Mouse (Mus musculus) C2C12 (cell line): ENCODE results near the gene Abhd12.

ENCODE experiments used
- CEBPB ChIP-seq: IDR thresholded peaks from one replicate; pipeline ENCODE4 v1.6.1; 2011; ENCODE audit warnings: low read depth, mild to moderate bottlenecking, control low read depth, moderate library complexity
- CTCF ChIP-seq: IDR thresholded peaks from one replicate; pipeline ENCODE4 v1.5.1; 2011; ENCODE audit not compliant: control insufficient read depth, insufficient read depth, insufficient read length
- MAX ChIP-seq: IDR thresholded peaks from one replicate; pipeline ENCODE4 v1.6.1; 2011; ENCODE audit warnings: mild to moderate bottlenecking, control low read depth
- MYOD1 ChIP-seq: IDR thresholded peaks from one replicate; pipeline ENCODE4 v1.6.1; 2011; ENCODE audit warnings: low read depth; ENCODE audit not compliant: control insufficient read depth, insufficient read length
- MYOG ChIP-seq: IDR thresholded peaks from one replicate; pipeline ENCODE4 v1.6.1; 2011; ENCODE audit not compliant: control insufficient read depth, insufficient read length; ENCODE audit errors: extremely low read depth
- USF1 ChIP-seq: IDR thresholded peaks from one replicate; pipeline ENCODE4 v1.6.1; 2011; ENCODE audit warnings: low read depth, mild to moderate bottlenecking, control low read depth, moderate library complexity

- TF ChIP-seq CTCF (no peak), USF1 (no peak), MYOG (no peak), CEBPB (no peak), MYOD1 (no peak), MAX (no peak)
Measured at GRCm38 (mm10) chr2:150902347-150902746, 2.2 kb downstream of the Abhd12 start.
